Mouse (Mus musculus) spleen, adult 12 weeks (tissue): ENCODE results near the gene Olfr1008.
"Not testable (repeated sequence)": the region's sequence is repeated elsewhere in the genome, so short reads cannot be mapped to it uniquely, and the experiment has no call there.

Experiments used
- DNase-seq: peaks from one replicate; pipeline ENCODE4 v3.0.0; 2022; ENCODE audit warnings: low spot score

Gene Olfr1008

DNA sequence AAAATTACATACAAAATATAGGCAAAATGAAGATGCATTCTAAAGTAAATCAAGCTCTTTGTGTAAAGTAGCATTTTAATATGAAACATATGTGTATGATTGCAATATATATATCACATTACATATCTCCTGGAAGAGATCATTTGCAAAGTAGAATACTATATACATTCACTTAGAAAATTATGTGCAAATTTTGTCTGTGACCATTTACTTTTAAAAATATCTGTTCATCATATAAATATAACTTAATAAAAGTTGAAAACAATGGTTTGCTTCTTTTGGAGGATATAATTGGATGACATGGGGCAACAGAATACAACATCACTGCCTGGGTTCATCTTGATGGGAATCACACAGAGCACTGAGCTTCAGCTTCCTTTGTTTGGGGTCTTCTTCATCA is at the start of gene Olfr1008:
Olfr1008 (plus strand) TSS at position 301 of the 400 bp plus-strand sequence.
- DNase-seq: no peak

DNA sequence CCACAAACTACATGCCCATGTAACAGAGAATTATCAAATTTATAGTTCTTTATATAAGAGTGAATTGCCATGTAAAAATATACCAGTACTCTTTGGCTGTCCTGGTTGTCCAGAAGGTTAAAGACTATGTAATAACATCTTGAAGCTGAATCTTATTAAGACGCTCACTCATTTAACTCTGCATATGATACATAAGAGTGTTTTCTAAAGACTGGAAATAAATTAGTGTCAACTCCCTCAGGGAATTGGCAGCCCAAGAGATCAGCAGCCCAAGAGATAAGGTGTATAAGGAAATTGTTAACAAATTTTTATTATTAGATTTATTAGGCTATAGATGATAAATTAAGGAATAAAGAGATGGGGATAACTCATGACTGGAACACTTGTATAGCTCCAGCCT is 38.6 kb upstream of the Olfr1008 start, which contains the start of gene Olfr1002:
Olfr1002 (minus strand) TSS at position 101 of the 400 bp plus-strand sequence.
- no peak for DNase-seq

DNA sequence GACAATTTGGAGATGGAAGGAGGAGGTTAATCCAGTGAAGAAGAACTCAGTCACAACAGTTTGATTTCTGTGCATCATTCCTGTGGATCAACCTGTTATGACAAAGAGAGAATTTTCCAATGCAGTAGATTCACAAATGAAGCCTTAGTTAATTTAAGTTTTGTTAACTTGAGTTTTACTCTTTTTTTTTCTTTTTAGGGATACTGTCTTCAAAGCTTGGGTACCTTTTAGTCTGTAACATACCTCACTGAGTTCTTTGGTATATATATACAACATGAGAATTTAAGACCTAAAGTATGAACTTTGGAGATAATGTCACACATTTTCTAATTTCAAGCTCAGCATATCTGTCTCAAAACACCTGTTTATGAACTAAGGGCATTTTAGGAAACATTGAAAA is 24.9 kb upstream of the Olfr1008 start, which contains the start of gene Olfr154:
Olfr154 (minus strand) TSS at position 101 of the 400 bp plus-strand sequence.
- not testable (repeated sequence) for DNase-seq

GRCm38 (mm10) chr2:85678667-85679066 is 10.6 kb upstream of the Olfr1008 start, which contains the start of gene Olfr1006:
Gene Olfr1006, minus strand, starts transcription at chr2:85678767.
- DNase-seq: no peak

GRCm38 (mm10) chr2:85710680-85711079 is 21.4 kb downstream of the Olfr1008 start:
- not testable (repeated sequence) for DNase-seq

- no peak for DNase-seq
Observed at GRCm38 (mm10) chr2:85711159-85711558, 21.9 kb downstream of the Olfr1008 start.

DNA sequence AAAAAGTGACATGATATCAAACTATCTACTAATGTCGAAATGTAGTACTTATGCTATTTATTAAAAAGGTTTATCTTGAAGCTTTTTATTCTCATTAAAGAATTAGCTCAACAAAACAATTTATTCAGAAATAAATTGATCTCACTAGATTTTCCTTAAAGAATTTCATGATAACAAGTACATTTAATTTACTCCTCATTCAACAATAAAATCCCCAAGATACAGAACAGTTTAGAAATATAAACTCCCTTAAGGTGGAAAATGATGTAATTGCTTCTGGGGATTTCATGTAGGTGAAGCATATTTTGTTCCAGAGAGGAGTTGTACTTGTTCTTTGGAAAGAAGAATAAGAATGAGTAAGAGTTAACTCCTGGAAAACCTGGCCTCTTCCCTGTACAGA is 25.9 kb downstream of the Olfr1008 start, which contains the start of gene Olfr1009:
Olfr1009 (plus strand) TSS at position 301 of the 400 bp plus-strand sequence.
- no peak for DNase-seq

DNA sequence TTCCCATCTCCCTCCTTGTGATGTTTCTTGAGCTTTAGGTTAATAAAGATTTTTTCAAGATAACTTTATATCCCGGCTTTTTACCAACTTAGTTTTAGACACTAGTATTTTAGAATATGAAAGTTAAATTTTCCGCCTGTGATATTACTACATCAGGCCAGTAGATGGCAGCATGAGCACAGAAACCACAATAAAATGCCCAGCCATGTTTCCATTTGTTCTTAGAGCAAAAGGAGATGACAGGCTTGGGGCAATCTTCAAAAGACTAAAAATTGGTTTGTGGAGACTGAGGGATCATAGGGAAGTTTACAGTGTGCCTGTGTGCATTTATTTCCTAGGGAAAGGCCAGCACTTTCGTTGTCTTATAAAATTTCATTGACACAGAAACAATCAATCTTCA is 36.6 kb downstream of the Olfr1008 start:
- no peak for DNase-seq
